Mouse (Mus musculus) liver, embryonic 12.5 days (tissue): Measurements from ENCODE around the gene Foxp2. TPM values are rescaled to one million over a fixed set of nuclear protein-coding genes. Genes with fewer than 3 reads are reported as not detected.
A peak's percentile ranks its signal among the peaks of the same experiment; 100 is the strongest.

Experiments used
- ATAC-seq: fragments of 200-750 bp; cut with Nextera tagmentation; 2 replicates; pipeline ENCODE4 v1.8.0; 2017; ENCODE audit warnings: moderate number of reproducible peaks, mild to moderate bottlenecking, moderate library complexity
- H3K27ac ChIP-seq: fragments of 300-500 bp; sonication (generic); 2 replicates; pipeline ENCODE4 v1.5.1; 2016; ENCODE audit warnings: mild to moderate bottlenecking
- H3K27me3 ChIP-seq: fragments of 300-500 bp; sonication (generic); replicated peaks from 2 replicates; pipeline ENCODE4 v1.6.1; 2016; ENCODE audit warnings: mild to moderate bottlenecking, moderate library complexity
- H3K36me3 ChIP-seq: fragments of 300-500 bp; sonication (generic); 2 replicates; pipeline ENCODE4 v1.6.1; 2016; ENCODE audit warnings: mild to moderate bottlenecking, moderate library complexity
- H3K4me1 ChIP-seq: fragments of 300-500 bp; sonication (generic); 2 replicates; pipeline ENCODE4 v1.6.1; 2016
- H3K4me2 ChIP-seq: fragments of 300-500 bp; sonication (generic); 2 replicates; pipeline ENCODE4 v1.6.1; 2016; ENCODE audit warnings: mild to moderate bottlenecking, moderate library complexity
- H3K4me3 ChIP-seq: fragments of 300-500 bp; sonication (generic); 2 replicates; pipeline ENCODE4 v1.5.1; 2016; ENCODE audit warnings: mild to moderate bottlenecking, moderate library complexity
- H3K9ac ChIP-seq: fragments of 300-500 bp; sonication (generic); 2 replicates; pipeline ENCODE4 v1.6.1; 2016; ENCODE audit warnings: mild to moderate bottlenecking, moderate library complexity
- H3K9me3 ChIP-seq: fragments of 300-500 bp; sonication (generic); replicated peaks from 2 replicates; pipeline ENCODE4 v1.6.1; 2016; ENCODE audit warnings: mild to moderate bottlenecking, moderate library complexity
- WGBS: fragments of 180-500 bp; shearing (Covaris S2); methylation state at CpG from one replicate; pipeline ENCODE4 v1.1.7; 2016; ENCODE audit not compliant: insufficient replicate concordance; 5-methylcytosine and 5-hydroxymethylcytosine counted together
- polyA plus RNA-seq: library from polyadenylated mRNA; unstranded; fragments of >200 nt; fragmentation: Nextera tagmentation; extraction: Ambion mirVana; gene quantifications from 2 replicates; pipeline ENCODE4 v1.2.1, GENCODE M21; 2016

Foxp2 gene
- polyA plus RNA-seq, 1 experiment from 2014 or later = 1.7 TPM

DNA sequence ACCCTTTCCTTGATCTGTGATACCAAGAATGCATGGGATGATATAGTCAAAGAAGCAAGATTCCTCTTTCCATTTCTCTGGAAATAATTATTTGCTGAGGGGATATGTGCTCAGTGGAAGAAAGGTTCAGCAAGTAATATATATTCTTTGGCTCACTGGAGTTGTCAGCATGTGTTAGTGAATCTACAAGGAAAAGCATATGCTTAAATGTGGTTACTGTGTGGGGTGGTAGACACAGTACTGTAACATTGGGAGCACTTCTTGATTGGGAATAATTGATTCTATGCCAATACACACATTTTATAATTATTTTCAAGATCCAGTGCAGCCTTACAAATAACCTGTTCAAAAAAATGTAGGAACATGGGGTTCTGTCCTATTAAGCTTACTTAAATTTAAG lies 21.6 kb downstream of the Foxp2 start:
- no peaks in the 10 kb centered on the region for H3K27me3 ChIP-seq
- no peaks in the 10 kb centered on the region for H3K9me3 ChIP-seq
- H3K4me3 ChIP-seq = no peak overlapping the region
- no peak for ATAC-seq
- H3K9ac ChIP-seq = no peak overlapping the region
- H3K27ac ChIP-seq = no peak overlapping the region
- H3K4me2 ChIP-seq = no peak overlapping the region
- no peaks in the 10 kb centered on the region for H3K36me3 ChIP-seq
- H3K4me1 ChIP-seq = no peaks in the 10 kb centered on the region

DNA sequence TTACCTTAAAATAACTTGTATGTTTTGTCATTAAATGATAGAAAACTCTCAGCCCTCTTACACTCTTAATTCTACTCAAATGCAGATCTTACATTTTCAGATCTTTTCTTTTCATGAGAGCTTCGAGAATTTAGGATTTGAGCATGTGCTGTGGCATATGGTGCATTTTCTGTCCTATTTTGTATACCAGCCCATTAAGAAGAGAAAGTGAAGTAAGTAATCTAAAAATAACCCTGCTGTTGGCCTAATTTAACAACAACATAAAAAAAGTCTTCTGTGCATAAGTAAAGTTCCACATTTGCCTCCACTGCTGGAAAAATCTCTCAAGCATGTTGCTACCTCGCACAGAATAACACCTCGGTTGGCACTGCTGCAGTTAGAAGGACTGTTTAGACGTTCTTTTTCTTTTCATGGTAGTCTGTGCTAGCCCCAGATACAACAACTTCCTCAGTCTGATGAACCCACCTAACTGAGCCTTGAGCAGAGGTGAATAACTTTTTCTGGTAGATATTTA lies 23.9 kb downstream of the Foxp2 start:
- H3K4me3 ChIP-seq = no peak overlapping the region
- no peaks in the 10 kb centered on the region for H3K4me1 ChIP-seq
- ATAC-seq = no peak
- H3K4me2 ChIP-seq = no peak overlapping the region
- no peaks in the 10 kb centered on the region for H3K27me3 ChIP-seq
- H3K36me3 ChIP-seq = no peaks in the 10 kb centered on the region
- H3K27ac ChIP-seq = no peak overlapping the region
- WGBS = 62% methylated on average over 4 of the region's 4 CpGs
- H3K9me3 ChIP-seq = no peaks in the 10 kb centered on the region
- H3K9ac ChIP-seq = no peak overlapping the region

DNA sequence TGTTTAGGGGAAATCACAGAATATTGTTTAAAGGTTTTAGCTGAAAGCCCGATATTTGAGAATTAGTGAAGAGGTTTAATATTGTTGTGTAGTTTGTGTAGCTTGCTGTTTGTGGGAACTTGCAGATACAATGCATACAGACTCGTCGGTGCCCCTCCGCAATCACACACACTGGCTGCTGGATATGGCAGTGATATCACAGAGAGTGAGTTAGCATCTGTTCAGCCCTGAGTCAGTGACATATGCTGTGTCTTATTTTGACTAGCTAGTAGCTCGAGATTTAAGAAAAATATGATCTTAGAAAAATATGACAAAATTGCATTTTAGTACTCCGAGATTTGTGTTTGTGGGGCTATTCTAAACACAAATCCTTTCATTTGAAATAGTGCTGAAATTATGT lies 49.9 kb downstream of the Foxp2 start:
- H3K27me3 ChIP-seq = no peaks in the 10 kb centered on the region
- no peaks in the 10 kb centered on the region for H3K36me3 ChIP-seq
- H3K9ac ChIP-seq = no peak overlapping the region
- no peak for ATAC-seq
- 63% methylated on average over 6 of the region's 6 CpGs for WGBS
- H3K4me2 ChIP-seq = no peak overlapping the region
- no peak overlapping the region for H3K4me3 ChIP-seq
- no peaks in the 10 kb centered on the region for H3K4me1 ChIP-seq
- H3K27ac ChIP-seq = no peak overlapping the region
- H3K9me3 ChIP-seq = no peaks in the 10 kb centered on the region

DNA sequence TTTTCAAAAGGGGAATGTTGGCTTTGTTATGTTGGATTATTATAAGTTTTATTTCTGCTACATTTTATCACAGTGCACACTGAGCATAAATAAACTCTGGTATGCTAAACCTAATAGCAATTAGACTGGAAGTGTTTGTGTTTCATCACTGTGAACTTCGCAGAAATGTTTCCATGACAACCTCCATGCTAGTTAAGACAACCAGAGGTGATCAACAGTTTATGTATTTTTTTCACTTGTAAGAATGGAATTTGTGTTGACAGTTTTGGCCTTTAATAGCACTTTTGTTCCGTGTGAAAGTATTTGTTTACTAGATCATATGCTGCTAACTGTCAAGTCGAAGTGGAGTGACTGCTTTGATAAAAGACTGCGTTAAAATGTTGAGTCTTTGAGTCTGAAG lies 51.6 kb downstream of the Foxp2 start:
- no peak overlapping the region for H3K27ac ChIP-seq
- no peaks in the 10 kb centered on the region for H3K36me3 ChIP-seq
- H3K9ac ChIP-seq = no peak overlapping the region
- 60% methylated on average over 4 of the region's 4 CpGs for WGBS
- no peaks in the 10 kb centered on the region for H3K9me3 ChIP-seq
- no peaks in the 10 kb centered on the region for H3K4me1 ChIP-seq
- no peaks in the 10 kb centered on the region for H3K27me3 ChIP-seq
- no peak overlapping the region for H3K4me3 ChIP-seq
- H3K4me2 ChIP-seq = no peak overlapping the region
- no peak for ATAC-seq

DNA sequence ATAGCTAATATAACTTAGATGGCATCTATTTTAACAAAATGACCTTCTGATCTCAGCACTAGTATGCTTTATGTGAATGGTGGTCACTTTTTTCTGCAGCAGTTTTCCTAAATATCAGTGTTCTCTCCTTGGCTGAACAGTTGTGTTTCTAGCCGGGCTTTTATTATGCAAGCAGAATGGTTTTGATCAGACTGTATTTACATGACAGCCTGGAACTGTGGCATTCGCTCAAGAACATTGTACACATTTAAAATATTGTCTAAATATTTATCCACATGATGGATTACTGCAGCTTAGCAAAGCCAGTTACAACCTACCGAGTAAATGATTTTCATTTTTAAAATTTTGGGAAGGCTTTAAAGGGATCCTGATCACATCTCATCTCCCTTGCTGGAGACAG lies 75.9 kb downstream of the Foxp2 start:
- no peak overlapping the region for H3K27ac ChIP-seq
- 68% methylated on average over 3 of the region's 3 CpGs for WGBS
- no peak overlapping the region for H3K4me3 ChIP-seq
- H3K36me3 ChIP-seq = no peaks in the 10 kb centered on the region
- no peak overlapping the region for H3K4me2 ChIP-seq
- no peaks in the 10 kb centered on the region for H3K27me3 ChIP-seq
- ATAC-seq = no peak
- no peaks in the 10 kb centered on the region for H3K9me3 ChIP-seq
- H3K9ac ChIP-seq = no peak overlapping the region
- no peaks in the 10 kb centered on the region for H3K4me1 ChIP-seq

DNA sequence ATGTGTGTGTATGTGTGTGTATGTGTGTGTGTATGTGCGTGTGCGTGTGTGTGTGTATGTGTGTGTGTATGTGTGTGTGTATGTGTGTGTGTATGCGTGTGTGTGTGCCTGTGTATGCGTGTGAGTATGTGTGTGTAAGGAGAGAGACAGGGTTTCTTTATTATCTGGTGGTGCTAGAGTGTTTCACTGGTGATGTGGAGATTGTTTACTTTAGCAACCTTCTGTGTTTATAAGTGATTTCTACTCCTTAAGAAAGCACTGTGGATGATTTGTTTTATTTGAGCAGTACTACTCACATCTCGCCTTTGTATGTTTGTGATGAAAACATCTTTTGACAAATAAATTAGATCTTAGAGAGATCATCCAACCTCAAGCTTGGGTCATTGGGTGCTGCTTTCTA lies 77.1 kb downstream of the Foxp2 start:
- H3K4me2 ChIP-seq = no peak overlapping the region
- H3K27me3 ChIP-seq = no peaks in the 10 kb centered on the region
- WGBS = 71% methylated on average over 5 of the region's 5 CpGs
- H3K9me3 ChIP-seq = no peaks in the 10 kb centered on the region
- no peak overlapping the region for H3K4me3 ChIP-seq
- ATAC-seq = no peak
- no peak overlapping the region for H3K9ac ChIP-seq
- no peaks in the 10 kb centered on the region for H3K4me1 ChIP-seq
- H3K36me3 ChIP-seq = no peaks in the 10 kb centered on the region
- H3K27ac ChIP-seq = no peak overlapping the region

DNA sequence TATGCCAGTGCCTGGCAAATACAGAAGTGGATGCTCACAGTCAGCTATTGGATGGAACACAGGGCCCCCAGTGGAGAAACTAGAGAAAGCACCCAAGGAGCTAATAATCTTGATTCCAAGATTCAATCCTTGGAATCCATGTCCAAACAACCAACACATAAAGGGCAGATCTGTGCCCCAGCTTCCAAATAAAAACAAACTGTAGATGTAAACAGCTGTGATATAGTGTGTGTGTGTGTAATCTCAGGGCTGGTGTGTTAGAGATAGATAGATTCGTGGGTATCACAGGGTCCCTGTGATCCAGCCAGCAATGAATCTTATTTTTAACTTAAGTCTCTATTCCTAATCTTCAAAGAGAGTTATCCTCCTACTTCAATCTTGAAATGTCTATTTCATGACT lies 107.0 kb downstream of the Foxp2 start:
- Histone ChIP-seq H3K9me3 (no peaks in the 10 kb centered on the region), H3K4me1 (no peaks in the 10 kb centered on the region), H3K27ac (no peak overlapping the region), H3K27me3 (no peaks in the 10 kb centered on the region), H3K9ac (no peak overlapping the region), H3K4me2 (no peak overlapping the region), H3K36me3 (no peaks in the 10 kb centered on the region), H3K4me3 (no peak overlapping the region)
- WGBS = 55% methylated on average over 1 of the region's 1 CpGs
- no peak for ATAC-seq

DNA sequence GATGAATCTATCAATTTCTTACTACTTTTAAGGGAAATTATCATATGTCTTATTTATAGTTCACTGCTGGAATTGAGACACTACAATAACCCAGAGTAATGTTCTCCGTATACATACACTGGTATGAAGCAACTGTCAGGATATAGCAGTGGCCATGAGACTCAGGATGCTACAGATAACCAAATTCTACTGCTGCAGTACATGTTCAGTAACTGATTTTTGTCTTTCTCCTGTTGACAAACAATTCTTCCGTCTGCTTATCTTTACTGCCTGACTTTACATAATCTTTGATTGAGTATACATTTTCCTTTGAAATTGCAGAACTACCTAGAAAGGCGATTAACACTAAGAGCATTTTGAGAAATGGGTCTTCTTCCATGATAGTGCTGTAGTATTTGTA lies 127.3 kb downstream of the Foxp2 start:
- H3K27me3 ChIP-seq = no peaks in the 10 kb centered on the region
- H3K4me2 ChIP-seq = no peak overlapping the region
- H3K4me3 ChIP-seq = no peak overlapping the region
- H3K36me3 ChIP-seq = no peaks in the 10 kb centered on the region
- H3K9ac ChIP-seq = no peak overlapping the region
- no peaks in the 10 kb centered on the region for H3K9me3 ChIP-seq
- H3K27ac ChIP-seq = no peak overlapping the region
- WGBS = 42% methylated on average over 3 of the region's 3 CpGs
- peaks cover 9% of the 10 kb centered on the region for H3K4me1 ChIP-seq
- peak; percentile 70 for ATAC-seq

DNA sequence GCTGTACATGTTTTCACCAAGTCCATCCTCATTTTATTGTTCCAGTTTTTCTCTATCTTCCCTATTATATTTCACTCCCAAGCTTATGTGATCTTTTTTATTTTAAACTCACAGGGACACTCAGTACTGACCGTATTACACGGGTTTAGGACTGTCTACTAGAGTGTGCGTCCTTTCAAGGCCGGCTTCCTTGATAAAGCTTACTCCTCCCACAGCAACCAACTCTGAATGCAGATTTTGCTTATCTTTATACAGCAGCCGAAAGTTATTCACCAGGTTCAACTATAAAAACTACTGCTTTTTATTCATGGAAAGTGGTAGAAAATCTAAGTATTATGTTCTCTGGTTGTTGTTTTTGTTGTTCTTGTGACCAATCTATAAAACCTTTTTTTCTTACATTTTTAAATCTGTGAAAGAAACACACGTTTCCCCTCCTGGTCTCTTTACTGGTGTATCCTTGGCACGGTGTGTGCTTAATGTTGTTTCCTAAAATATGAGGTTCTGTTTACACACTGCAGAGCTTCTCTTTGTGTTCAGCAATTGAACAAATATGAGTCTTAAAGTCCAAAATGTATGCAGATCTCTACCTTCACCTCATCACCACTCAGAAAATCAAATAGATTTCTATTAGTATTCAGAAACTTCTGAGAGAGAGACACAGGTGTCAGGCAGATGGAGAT lies 128.4 kb downstream of the Foxp2 start:
- 0 out of 2 replicates have a peak overlapping the region, but pooled peaks have one; percentile 14 for H3K27ac ChIP-seq
- H3K9ac ChIP-seq = no peak overlapping the region
- H3K4me2 ChIP-seq = peak overlapping the region; percentile 34
- peak; percentile 95 for ATAC-seq
- peaks cover 9% of the 10 kb centered on the region for H3K4me1 ChIP-seq
- no peak overlapping the region for H3K4me3 ChIP-seq
- no peaks in the 10 kb centered on the region for H3K9me3 ChIP-seq
- H3K36me3 ChIP-seq = no peaks in the 10 kb centered on the region
- 31% methylated on average over 7 of the region's 7 CpGs for WGBS
- H3K27me3 ChIP-seq = no peaks in the 10 kb centered on the region

DNA sequence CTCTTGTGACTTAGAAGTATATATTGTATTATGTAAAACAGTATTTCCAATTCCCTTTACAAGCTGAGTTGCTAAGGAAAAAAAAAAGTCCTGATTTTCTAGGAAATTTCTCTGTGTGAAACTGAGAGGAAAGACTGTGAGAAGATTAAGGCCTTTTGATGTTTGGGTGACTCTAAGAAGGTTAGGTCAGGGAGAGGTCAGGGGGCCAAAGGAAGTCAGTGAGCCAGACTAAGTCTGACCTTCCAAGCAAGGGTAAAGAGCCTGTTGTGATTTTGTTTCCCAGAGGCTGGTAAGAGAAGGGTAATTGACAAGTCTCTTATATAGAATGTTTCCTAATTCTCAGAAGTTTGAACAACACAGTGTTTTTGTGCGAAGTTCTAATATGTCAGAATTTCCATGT lies 162.1 kb downstream of the Foxp2 start:
- no peak overlapping the region for H3K9ac ChIP-seq
- no peak for ATAC-seq
- H3K9me3 ChIP-seq = no peaks in the 10 kb centered on the region
- H3K4me2 ChIP-seq = no peak overlapping the region
- H3K27me3 ChIP-seq = no peaks in the 10 kb centered on the region
- H3K36me3 ChIP-seq = no peaks in the 10 kb centered on the region
- H3K27ac ChIP-seq = no peak overlapping the region
- no peak overlapping the region for H3K4me3 ChIP-seq
- 72% methylated on average over 1 of the region's 1 CpGs for WGBS
- no peaks in the 10 kb centered on the region for H3K4me1 ChIP-seq

DNA sequence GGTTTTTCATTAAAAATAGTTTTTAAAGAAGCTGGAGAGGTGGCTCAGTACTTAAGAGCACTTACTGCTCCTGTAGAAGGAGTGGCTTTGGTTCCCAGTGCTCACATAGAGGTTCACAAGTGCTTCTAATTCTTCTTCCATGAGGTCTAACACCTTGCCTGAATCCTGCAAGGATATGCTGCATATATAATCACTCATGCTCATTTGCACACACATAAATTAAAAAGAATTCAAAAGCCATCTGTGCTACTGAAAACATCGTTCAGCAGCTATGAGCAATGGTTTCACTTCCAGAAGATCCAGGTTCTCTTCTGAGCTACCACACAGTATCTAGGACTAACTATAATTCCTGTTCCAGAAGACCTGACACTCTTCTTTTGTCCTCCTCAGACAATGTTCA lies 200.4 kb downstream of the Foxp2 start:
- Histone ChIP-seq H3K4me3 (no peak overlapping the region), H3K36me3 (no peaks in the 10 kb centered on the region), H3K4me2 (no peak overlapping the region), H3K4me1 (no peaks in the 10 kb centered on the region), H3K27ac (no peak overlapping the region), H3K9ac (no peak overlapping the region), H3K27me3 (no peaks in the 10 kb centered on the region), H3K9me3 (no peaks in the 10 kb centered on the region)
- ATAC-seq = no peak
- 58% methylated on average over 1 of the region's 1 CpGs for whole genome bisulfite sequencing

DNA sequence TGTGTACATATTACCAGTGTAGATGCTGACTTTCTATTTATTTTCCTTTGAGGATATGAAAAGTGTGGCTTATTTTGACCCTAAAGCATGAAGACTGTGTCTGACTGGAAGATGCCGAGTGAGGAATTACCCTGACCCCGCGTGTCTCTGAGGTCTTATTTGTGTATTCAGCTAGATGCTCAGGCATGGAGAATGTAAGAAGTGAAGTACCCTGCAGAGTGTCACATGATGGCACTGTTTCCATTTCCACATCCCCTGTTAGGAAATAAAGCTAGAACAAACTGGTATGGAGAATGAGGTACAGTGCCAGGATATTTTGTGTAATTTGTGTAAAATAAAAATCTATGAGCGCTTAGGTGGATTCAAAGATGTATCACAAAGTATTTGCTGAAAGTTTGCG lies 219.8 kb downstream of the Foxp2 start:
- 69% methylated on average over 5 of the region's 5 CpGs for WGBS
- H3K27ac ChIP-seq = no peak overlapping the region
- H3K9me3 ChIP-seq = no peaks in the 10 kb centered on the region
- no peak overlapping the region for H3K4me2 ChIP-seq
- no peak for ATAC-seq
- no peaks in the 10 kb centered on the region for H3K36me3 ChIP-seq
- H3K9ac ChIP-seq = no peak overlapping the region
- H3K4me1 ChIP-seq = no peaks in the 10 kb centered on the region
- no peak overlapping the region for H3K4me3 ChIP-seq
- H3K27me3 ChIP-seq = no peaks in the 10 kb centered on the region

DNA sequence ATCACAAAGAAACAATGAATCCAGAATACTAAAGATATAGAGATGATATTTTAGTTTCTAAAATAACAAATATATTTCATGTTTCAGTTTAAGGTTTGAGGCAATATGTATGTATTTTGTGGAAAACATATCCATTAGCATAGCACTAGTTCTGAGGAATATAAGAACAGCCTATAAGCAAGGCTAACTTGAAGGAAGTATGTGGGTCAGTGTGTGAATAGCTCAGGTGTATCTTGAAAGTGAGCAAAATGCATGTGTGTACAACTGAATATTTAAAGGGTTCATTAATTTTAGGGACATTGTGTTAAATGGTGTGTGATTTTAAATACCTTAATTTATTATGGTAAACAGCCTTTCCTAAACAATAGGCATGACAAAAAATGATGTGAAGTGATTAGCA lies 220.2 kb downstream of the Foxp2 start:
- Histone ChIP-seq H3K4me2 (no peak overlapping the region), H3K9me3 (no peaks in the 10 kb centered on the region), H3K9ac (no peak overlapping the region), H3K4me3 (no peak overlapping the region), H3K36me3 (no peaks in the 10 kb centered on the region), H3K27me3 (no peaks in the 10 kb centered on the region), H3K4me1 (no peaks in the 10 kb centered on the region), H3K27ac (no peak overlapping the region)
- no peak for ATAC-seq
